Mouse (Mus musculus): ENCODE measurements around the gene Dnm3.

GRCm38 (mm10) chr1:162006109-162006508, 471.7 kb downstream of the Dnm3 start:
- TF ChIP-seq CTCF (IDR thresholded peaks at IDR 0.05; ENCODE audit: insufficient read depth, low read length) (no peak), POLR2A (IDR thresholded peaks at IDR 0.05; ENCODE audit: borderline replicate concordance, extremely low read depth, low read depth, low read length) (no peak)

All from lung, adult 2 months (tissue).